Mouse (Mus musculus): Measurements from ENCODE around the gene Gm20388. TPM values are rescaled to one million over a fixed set of nuclear protein-coding genes. Genes with fewer than 3 reads are reported as not detected.

Gm20388 gene
- polyA plus RNA-seq, 1 experiment, result 10.6 TPM

- Histone ChIP-seq H3K4me1 (ENCODE audit: control insufficient read depth, insufficient read depth, low read length) (no peaks in the 10 kb centered on the region), H3K27ac (ENCODE audit: control insufficient read depth, insufficient read depth, low read depth, low read length, poor library complexity) (no peak overlapping the region), H3K4me3 (replicated peaks; ENCODE audit: control insufficient read depth, low read depth, low read length) (no peak overlapping the region)
- WGBS, result 81% methylated on average over 9 of the region's 9 CpGs
- TF ChIP-seq POLR2A (IDR thresholded peaks at IDR 0.05; ENCODE audit: borderline replicate concordance, control insufficient read depth, low read depth, low read length) (no peak), CTCF (IDR thresholded peaks at IDR 0.05; ENCODE audit: control insufficient read depth, insufficient read depth, low read length) (no peak)
These were observed 1369.8 kb downstream of the Gm20388 start for GRCm38 (mm10) chr8:121280414-121280813.

DNA sequence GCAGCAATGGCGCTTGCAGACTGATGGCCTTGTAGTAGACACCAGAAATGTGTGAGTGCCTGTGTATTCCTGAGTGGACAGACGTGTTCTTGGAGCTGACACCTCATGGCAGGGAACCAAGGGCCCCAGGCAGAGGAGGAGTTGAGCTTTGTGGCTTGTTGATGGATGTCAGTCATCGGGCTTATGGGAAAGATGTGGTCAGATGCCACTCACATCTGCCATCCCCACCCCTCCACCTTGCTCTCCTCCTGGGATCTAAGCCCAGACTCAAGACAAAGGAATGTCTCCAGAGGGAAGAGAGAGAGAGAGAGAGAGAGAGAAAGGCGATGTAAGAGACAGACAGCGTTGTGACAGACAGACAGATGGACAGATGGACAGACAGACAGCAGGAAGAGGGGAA lies 1378.7 kb downstream of the Gm20388 start:
- Histone ChIP-seq H3K4me1 (ENCODE audit: control insufficient read depth, insufficient read depth, low read length) (no peaks in the 10 kb centered on the region), H3K27ac (ENCODE audit: control insufficient read depth, insufficient read depth, low read depth, low read length, poor library complexity) (no peak overlapping the region), H3K4me3 (replicated peaks; ENCODE audit: control insufficient read depth, low read depth, low read length) (no peak overlapping the region)
- TF ChIP-seq POLR2A (IDR thresholded peaks at IDR 0.05; ENCODE audit: borderline replicate concordance, control insufficient read depth, low read depth, low read length), result no peak
- TF ChIP-seq CTCF (IDR thresholded peaks at IDR 0.05; ENCODE audit: control insufficient read depth, insufficient read depth, low read length), result no peak
- WGBS, result 75% methylated on average over 5 of the region's 5 CpGs

DNA sequence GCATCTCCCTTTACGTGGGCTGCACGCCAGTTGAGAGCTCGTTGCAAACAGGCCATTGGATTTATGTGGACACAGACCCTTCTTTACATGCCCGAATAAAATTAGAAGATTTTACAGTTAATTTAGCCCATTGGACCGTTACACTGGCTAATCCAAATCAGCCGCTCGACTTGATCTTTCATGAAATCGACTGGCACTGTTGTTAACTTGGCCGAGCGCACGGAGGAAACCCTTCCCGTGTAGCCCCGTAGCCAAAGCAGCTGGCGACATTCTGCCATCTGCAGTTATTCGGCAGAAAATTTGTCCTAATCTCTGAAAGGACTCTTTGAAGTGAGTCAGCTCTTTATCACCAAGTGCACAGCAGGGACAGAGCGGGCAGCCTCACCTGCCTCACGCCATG lies 1379.9 kb downstream of the Gm20388 start:
- H3K4me1 ChIP-seq (ENCODE audit: control insufficient read depth, insufficient read depth, low read length), result no peaks in the 10 kb centered on the region
- H3K4me3 ChIP-seq (replicated peaks; ENCODE audit: control insufficient read depth, low read depth, low read length), result no peak overlapping the region
- H3K27ac ChIP-seq (ENCODE audit: control insufficient read depth, insufficient read depth, low read depth, low read length, poor library complexity), result no peak overlapping the region
- TF ChIP-seq CTCF (IDR thresholded peaks at IDR 0.05; ENCODE audit: control insufficient read depth, insufficient read depth, low read length) (no peak), POLR2A (IDR thresholded peaks at IDR 0.05; ENCODE audit: borderline replicate concordance, control insufficient read depth, low read depth, low read length) (no peak)
- WGBS, result 83% methylated on average over 17 of the region's 17 CpGs

DNA sequence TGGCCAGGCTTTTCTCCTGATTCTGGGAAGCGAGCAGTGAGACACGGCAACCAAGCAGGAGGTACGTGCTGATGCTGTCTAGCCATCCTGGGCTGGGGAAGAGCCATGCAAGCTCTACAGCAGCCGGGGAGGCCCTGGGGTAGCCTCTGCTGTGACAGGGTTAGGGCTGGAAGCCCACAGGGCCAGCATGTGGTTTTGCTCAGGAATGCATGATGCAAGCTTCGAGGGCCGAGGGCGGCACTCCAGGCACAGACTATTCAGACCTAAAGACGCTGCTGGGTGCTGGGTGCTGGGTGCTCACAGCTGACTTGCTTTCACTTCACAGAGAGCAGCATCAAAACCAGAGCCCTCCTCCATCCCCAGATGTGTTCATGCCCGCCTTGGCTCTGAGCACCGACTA lies 1382.8 kb downstream of the Gm20388 start:
- 77% methylated on average over 10 of the region's 10 CpGs for WGBS

DNA sequence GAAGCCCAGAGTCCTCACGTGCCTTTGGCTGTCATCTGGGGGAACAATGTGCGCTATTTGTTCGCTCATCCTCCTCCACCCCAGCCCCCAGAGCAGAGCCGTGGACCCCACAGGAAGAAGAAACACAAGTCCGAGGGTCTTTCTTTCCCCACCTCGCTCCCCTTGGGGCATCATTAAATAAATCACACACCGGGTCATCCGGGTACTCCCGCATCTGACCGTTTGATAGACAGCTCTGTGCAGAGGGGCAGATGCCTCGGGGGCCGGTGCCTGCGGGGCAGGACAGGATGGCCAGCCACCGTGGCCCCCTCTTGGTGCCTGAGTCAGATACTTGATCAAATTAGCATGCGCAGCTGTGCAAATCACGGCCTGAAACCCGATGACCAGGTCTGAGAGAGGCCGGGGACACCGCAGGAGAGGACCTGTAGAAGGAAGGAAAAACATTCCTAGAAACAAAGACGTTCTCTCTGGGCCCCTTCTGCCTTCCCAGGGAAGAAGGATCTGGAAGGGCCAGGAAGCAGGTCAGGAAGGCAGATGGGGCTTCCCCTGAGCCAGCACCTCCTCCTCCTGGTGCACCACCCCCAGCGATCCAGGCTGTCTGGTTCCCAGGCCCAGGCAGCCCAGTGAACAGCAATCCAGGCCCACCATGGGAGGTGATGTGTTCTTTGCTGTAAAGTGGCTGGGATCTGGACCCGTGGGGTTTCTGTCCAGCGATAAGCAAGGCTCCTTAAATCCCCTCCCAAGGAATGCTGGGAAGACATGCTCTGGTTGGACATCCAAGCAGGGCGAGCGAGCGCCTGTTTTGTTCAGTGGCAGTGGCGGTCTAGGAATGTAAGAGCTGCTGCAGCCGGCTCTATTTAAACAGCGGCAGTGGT lies 1383.8 kb downstream of the Gm20388 start:
- Histone ChIP-seq H3K27ac (ENCODE audit: control insufficient read depth, insufficient read depth, low read depth, low read length, poor library complexity) (no peak overlapping the region), H3K4me3 (replicated peaks; ENCODE audit: control insufficient read depth, low read depth, low read length) (no peak overlapping the region), H3K4me1 (ENCODE audit: control insufficient read depth, insufficient read depth, low read length) (no peaks in the 10 kb centered on the region)
- 47% methylated on average over 29 of the region's 29 CpGs for WGBS
- no peak for TF ChIP-seq CTCF (IDR thresholded peaks at IDR 0.05; ENCODE audit: control insufficient read depth, insufficient read depth, low read length)
- no peak for TF ChIP-seq POLR2A (IDR thresholded peaks at IDR 0.05; ENCODE audit: borderline replicate concordance, control insufficient read depth, low read depth, low read length)

More for the DNA sequence above, 1382.8 kb downstream of the Gm20388 start:
- no peak overlapping the region for H3K27ac ChIP-seq (ENCODE audit: control insufficient read depth, insufficient read depth, low read depth, low read length, poor library complexity)
- TF ChIP-seq CTCF (IDR thresholded peaks at IDR 0.05; ENCODE audit: control insufficient read depth, insufficient read depth, low read length) (no peak), POLR2A (IDR thresholded peaks at IDR 0.05; ENCODE audit: borderline replicate concordance, control insufficient read depth, low read depth, low read length) (no peak)
- H3K4me3 ChIP-seq (replicated peaks; ENCODE audit: control insufficient read depth, low read depth, low read length), result no peak overlapping the region
- H3K4me1 ChIP-seq (ENCODE audit: control insufficient read depth, insufficient read depth, low read length), result no peaks in the 10 kb centered on the region

- no peak for TF ChIP-seq CTCF (IDR thresholded peaks at IDR 0.05; ENCODE audit: control insufficient read depth, insufficient read depth, low read length)
- TF ChIP-seq POLR2A (IDR thresholded peaks at IDR 0.05; ENCODE audit: borderline replicate concordance, control insufficient read depth, low read depth, low read length), result no peak
- 73% methylated on average over 7 of the region's 7 CpGs for WGBS
These were observed 1385.4 kb downstream of the Gm20388 start for GRCm38 (mm10) chr8:121296082-121296481.

GRCm38 (mm10) chr8:121296597-121296996 lies 1386.0 kb downstream of the Gm20388 start:
- no peaks in the 10 kb centered on the region for H3K4me1 ChIP-seq (ENCODE audit: control insufficient read depth, insufficient read depth, low read length)
- H3K4me3 ChIP-seq (replicated peaks; ENCODE audit: control insufficient read depth, low read depth, low read length), result no peak overlapping the region
- 75% methylated on average over 5 of the region's 5 CpGs for WGBS
- TF ChIP-seq CTCF (IDR thresholded peaks at IDR 0.05; ENCODE audit: control insufficient read depth, insufficient read depth, low read length) (no peak), POLR2A (IDR thresholded peaks at IDR 0.05; ENCODE audit: borderline replicate concordance, control insufficient read depth, low read depth, low read length) (no peak)
- H3K27ac ChIP-seq (ENCODE audit: control insufficient read depth, insufficient read depth, low read depth, low read length, poor library complexity), result no peak overlapping the region

More at GRCm38 (mm10) chr8:121296082-121296481, 1385.4 kb downstream of the Gm20388 start:
- Histone ChIP-seq H3K27ac (ENCODE audit: control insufficient read depth, insufficient read depth, low read depth, low read length, poor library complexity) (no peak overlapping the region; the same call in 1 of the 2 replicates), H3K4me1 (ENCODE audit: control insufficient read depth, insufficient read depth, low read length) (no peaks in the 10 kb centered on the region), H3K4me3 (replicated peaks; ENCODE audit: control insufficient read depth, low read depth, low read length) (no peak overlapping the region)

- TF ChIP-seq POLR2A (IDR thresholded peaks at IDR 0.05; ENCODE audit: borderline replicate concordance, control insufficient read depth, low read depth, low read length), result no peak
- no peak for TF ChIP-seq CTCF (IDR thresholded peaks at IDR 0.05; ENCODE audit: control insufficient read depth, insufficient read depth, low read length)
- H3K27ac ChIP-seq (ENCODE audit: control insufficient read depth, insufficient read depth, low read depth, low read length, poor library complexity), result no peak overlapping the region
- 82% methylated on average over 9 of the region's 9 CpGs for WGBS
These were observed 1386.7 kb downstream of the Gm20388 start for GRCm38 (mm10) chr8:121297299-121297698.

More at GRCm38 (mm10) chr8:121297299-121297698, 1386.7 kb downstream of the Gm20388 start:
- H3K4me1 ChIP-seq (ENCODE audit: control insufficient read depth, insufficient read depth, low read length), result no peaks in the 10 kb centered on the region
- H3K4me3 ChIP-seq (replicated peaks; ENCODE audit: control insufficient read depth, low read depth, low read length), result no peak overlapping the region

Data from bone marrow, adult 2 months (tissue).